Mouse (Mus musculus): ENCODE measurements around the gene Sphk1.

Gene Sphk1

GRCm38 (mm10) chr11:116506151-116506875, 24.4 kb upstream of the Sphk1 start:
- DNase-seq (ENCODE audit: low read depth, low spot score), result no peak

GRCm38 (mm10) chr11:116508689-116509088, 22.0 kb upstream of the Sphk1 start:
- DNase-seq (ENCODE audit: low read depth, low spot score), result no peak

- peak; percentile 54 for DNase-seq (ENCODE audit: low read depth, low spot score)
Observed at GRCm38 (mm10) chr11:116511301-116511868, 19.3 kb upstream of the Sphk1 start.

GRCm38 (mm10) chr11:116512154-116512553, 18.6 kb upstream of the Sphk1 start:
- no peak for DNase-seq (ENCODE audit: low read depth, low spot score)

GRCm38 (mm10) chr11:116512987-116513386, 17.7 kb upstream of the Sphk1 start:
- no peak for DNase-seq (ENCODE audit: low read depth, low spot score)

GRCm38 (mm10) chr11:116513531-116514038, 17.1 kb upstream of the Sphk1 start:
- no peak for DNase-seq (ENCODE audit: low read depth, low spot score)

- no peak for DNase-seq (ENCODE audit: low read depth, low spot score)
Observed at GRCm38 (mm10) chr11:116515330-116516020, 15.2 kb upstream of the Sphk1 start.

- no peak for DNase-seq (ENCODE audit: low read depth, low spot score)
Observed at GRCm38 (mm10) chr11:116518482-116518881, 12.2 kb upstream of the Sphk1 start.

- DNase-seq (ENCODE audit: low read depth, low spot score), result no peak
Observed at GRCm38 (mm10) chr11:116521143-116521542, 9.6 kb upstream of the Sphk1 start.

- DNase-seq (ENCODE audit: low read depth, low spot score), result no peak
Observed at GRCm38 (mm10) chr11:116522046-116522445, 8.7 kb upstream of the Sphk1 start.

GRCm38 (mm10) chr11:116522886-116523698, 7.6 kb upstream of the Sphk1 start:
- DNase-seq (ENCODE audit: low read depth, low spot score), result no peak

GRCm38 (mm10) chr11:116523699-116524189, 7.0 kb upstream of the Sphk1 start:
- no peak for DNase-seq (ENCODE audit: low read depth, low spot score)

- DNase-seq (ENCODE audit: low read depth, low spot score), result peak; percentile 58
Observed at GRCm38 (mm10) chr11:116528636-116529320, 1.9 kb upstream of the Sphk1 start.

GRCm38 (mm10) chr11:116531371-116532191, 856 bp downstream of the Sphk1 start:
- no peak for DNase-seq (ENCODE audit: low read depth, low spot score)

- DNase-seq (ENCODE audit: low read depth, low spot score), result peak; percentile 36
Observed at GRCm38 (mm10) chr11:116532262-116532809, 1.6 kb downstream of the Sphk1 start.

- DNase-seq (ENCODE audit: low read depth, low spot score), result peak; percentile 71
Observed at GRCm38 (mm10) chr11:116532810-116533338, 2.1 kb downstream of the Sphk1 start.

- DNase-seq (ENCODE audit: low read depth, low spot score), result peak; percentile 55
Observed at GRCm38 (mm10) chr11:116533341-116534153, 2.8 kb downstream of the Sphk1 start.

GRCm38 (mm10) chr11:116534154-116534865, 3.6 kb downstream of the Sphk1 start:
- DNase-seq (ENCODE audit: low read depth, low spot score), result peak; percentile 88
